Mouse (Mus musculus) ES-Bruce4 (cell line): ENCODE measurements around the gene Corin. TPM values are rescaled to one million over a fixed set of nuclear protein-coding genes. Genes with fewer than 3 reads are reported as not detected.

Experiments
- H3K27ac ChIP-seq: 2 replicates; pipeline ENCODE4 v1.5.1; 2012; ENCODE audit warnings: low read length, inconsistent platforms; ENCODE audit not compliant: insufficient read depth
- H3K27me3 ChIP-seq: 2 replicates; pipeline ENCODE4 v1.6.1; 2012; ENCODE audit warnings: mild to moderate bottlenecking, low read length, inconsistent platforms; ENCODE audit not compliant: control insufficient read depth, poor library complexity, insufficient read depth, severe bottlenecking
- H3K36me3 ChIP-seq: 2 replicates; pipeline ENCODE4 v1.6.1; 2012; ENCODE audit warnings: inconsistent platforms, mild to moderate bottlenecking, low read length, moderate library complexity; ENCODE audit not compliant: control insufficient read depth, poor library complexity, insufficient read depth, severe bottlenecking
- H3K4me1 ChIP-seq: one replicate; pipeline ENCODE4 v1.8.1; 2011; ENCODE audit warnings: low read length; ENCODE audit not compliant: control insufficient read depth, insufficient read depth
- H3K4me3 ChIP-seq: 2 replicates; pipeline ENCODE4 v1.5.1; 2011; ENCODE audit warnings: low read depth, mild to moderate bottlenecking, low read length
- H3K9ac ChIP-seq: 2 replicates; pipeline ENCODE4 v1.6.1; 2012; ENCODE audit warnings: low read depth, mild to moderate bottlenecking, inconsistent platforms; ENCODE audit not compliant: poor library complexity, severe bottlenecking
- H3K9me3 ChIP-seq: replicated peaks from 2 replicates; pipeline ENCODE4 v1.6.1; 2012; ENCODE audit warnings: mild to moderate bottlenecking, low read length, inconsistent platforms; ENCODE audit not compliant: control insufficient read depth, poor library complexity, insufficient read depth, severe bottlenecking
- CTCF ChIP-seq: IDR thresholded peaks from one replicate; pipeline ENCODE4 v1.8.1; 2011; ENCODE audit warnings: low read depth, low read length
- EP300 ChIP-seq: IDR thresholded peaks from 2 replicates; pipeline ENCODE4 v1.6.1; 2011; ENCODE audit warnings: low read depth, low read length; ENCODE audit not compliant: insufficient read depth
- POLR2A ChIP-seq: IDR thresholded peaks from one replicate; pipeline ENCODE4 v1.8.1; 2011; ENCODE audit warnings: low read length; ENCODE audit not compliant: insufficient read depth
- polyA plus RNA-seq: library from polyadenylated mRNA; stranded (reverse); fragments of >200 nt; gene quantifications from 2 replicates; pipeline ENCODE4 v1.2.4, GENCODE M21; 2011; ENCODE audit warnings: low read depth; ENCODE audit not compliant: missing spikeins, insufficient read depth, insufficient read length

Gene Corin
- polyA plus RNA-seq, 1 experiment = 0.63 TPM

GRCm38 (mm10) chr5:72435085-72435484 lies 69.2 kb downstream of the Corin start:
- Histone ChIP-seq H3K27ac (no peak overlapping the region), H3K36me3 (no peaks in the 10 kb centered on the region), H3K9me3 (no peaks in the 10 kb centered on the region), H3K4me3 (no peak overlapping the region), H3K4me1 (no peaks in the 10 kb centered on the region), H3K27me3 (no peaks in the 10 kb centered on the region), H3K9ac (no peak overlapping the region)
- TF ChIP-seq CTCF (no peak), EP300 (no peak), POLR2A (no peak)

- Histone ChIP-seq H3K9me3 (no peaks in the 10 kb centered on the region), H3K4me1 (no peaks in the 10 kb centered on the region), H3K27me3 (no peaks in the 10 kb centered on the region), H3K27ac (no peak overlapping the region), H3K9ac (no peak overlapping the region), H3K36me3 (no peaks in the 10 kb centered on the region), H3K4me3 (no peak overlapping the region)
- TF ChIP-seq CTCF (no peak), EP300 (no peak), POLR2A (no peak)
Measured at GRCm38 (mm10) chr5:72431856-72432255, 72.4 kb downstream of the Corin start.

- H3K9me3 ChIP-seq = no peaks in the 10 kb centered on the region
- no peaks in the 10 kb centered on the region for H3K36me3 ChIP-seq
- no peak overlapping the region for H3K27ac ChIP-seq
- no peak for TF ChIP-seq POLR2A
- no peak for TF ChIP-seq CTCF
- no peak for TF ChIP-seq EP300
- H3K27me3 ChIP-seq = no peaks in the 10 kb centered on the region
- no peak overlapping the region for H3K4me3 ChIP-seq
- no peak overlapping the region for H3K9ac ChIP-seq
- H3K4me1 ChIP-seq = no peaks in the 10 kb centered on the region
Measured at GRCm38 (mm10) chr5:72427556-72427955, 76.7 kb downstream of the Corin start.

- H3K4me1 ChIP-seq = no peaks in the 10 kb centered on the region
- no peaks in the 10 kb centered on the region for H3K27me3 ChIP-seq
- no peak for TF ChIP-seq CTCF
- TF ChIP-seq POLR2A = no peak
- TF ChIP-seq EP300 = no peak
- H3K4me3 ChIP-seq = no peak overlapping the region
- H3K9ac ChIP-seq = no peak overlapping the region
- H3K27ac ChIP-seq = no peak overlapping the region
- no peaks in the 10 kb centered on the region for H3K36me3 ChIP-seq
- H3K9me3 ChIP-seq = no peaks in the 10 kb centered on the region
Measured at GRCm38 (mm10) chr5:72425342-72426010, 78.8 kb downstream of the Corin start.

GRCm38 (mm10) chr5:72411874-72412329 lies 92.4 kb downstream of the Corin start:
- no peak overlapping the region for H3K27ac ChIP-seq
- TF ChIP-seq POLR2A (no peak), CTCF (no peak), EP300 (no peak)
- H3K4me3 ChIP-seq = no peak overlapping the region
- H3K27me3 ChIP-seq = peaks cover 1% of the 10 kb centered on the region; the same call in 1 of the 2 replicates
- no peaks in the 10 kb centered on the region for H3K4me1 ChIP-seq
- H3K36me3 ChIP-seq = no peaks in the 10 kb centered on the region
- no peaks in the 10 kb centered on the region for H3K9me3 ChIP-seq
- no peak overlapping the region for H3K9ac ChIP-seq

GRCm38 (mm10) chr5:72410841-72411240 lies 93.4 kb downstream of the Corin start:
- H3K27ac ChIP-seq = no peak overlapping the region
- H3K4me1 ChIP-seq = no peaks in the 10 kb centered on the region
- no peak overlapping the region for H3K4me3 ChIP-seq
- H3K27me3 ChIP-seq = peaks cover 1% of the 10 kb centered on the region; the same call in 1 of the 2 replicates
- H3K9ac ChIP-seq = no peak overlapping the region
- H3K9me3 ChIP-seq = no peaks in the 10 kb centered on the region
- TF ChIP-seq POLR2A (no peak), EP300 (no peak), CTCF (no peak)
- H3K36me3 ChIP-seq = no peaks in the 10 kb centered on the region
